Mouse (Mus musculus) heart, adult 2 months (tissue): Measurements from ENCODE around the gene Gm10750.
"Not testable (repeated sequence)": the region's sequence is repeated elsewhere in the genome, so short reads cannot be mapped to it uniquely, and the experiment has no call there.

Experiments
- CTCF ChIP-seq: fragments of 200-600 bp; IDR thresholded peaks from 2 replicates; pipeline ENCODE4 v1.8.1; 2022; ENCODE audit warnings: antibody characterized with exemption, mild to moderate bottlenecking, moderate library complexity
- POLR2A ChIP-seq: fragments of 200-500 bp; IDR thresholded peaks from 2 replicates; pipeline ENCODE4 v1.6.1; 2011; ENCODE audit warnings: mild to moderate bottlenecking, low read depth, low read length, control low read depth; ENCODE audit not compliant: insufficient read depth

DNA sequence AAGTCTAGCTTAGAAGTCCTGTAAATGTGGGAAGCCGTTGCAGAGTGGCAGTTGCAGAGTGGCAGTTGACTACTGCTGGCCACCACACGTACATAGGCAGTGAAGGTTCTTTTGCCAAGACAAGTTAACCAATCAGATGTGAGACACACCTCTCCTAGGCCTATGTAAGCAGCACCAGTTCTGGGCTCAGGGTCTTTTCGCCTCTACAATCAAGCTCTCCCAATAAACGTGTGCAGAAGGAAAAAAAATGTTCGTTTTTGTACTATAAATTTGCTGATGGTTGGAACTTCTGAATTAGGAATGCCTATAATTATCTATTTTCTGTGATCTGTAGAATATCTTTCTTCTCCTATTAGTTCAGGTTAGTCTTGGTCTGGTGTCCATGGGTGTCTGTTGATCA, at the start of gene Gm10750:
- TF ChIP-seq POLR2A, CTCF: not testable (repeated sequence)
